Mouse (Mus musculus) midbrain, embryonic 16.5 days (tissue): ENCODE measurements around the gene Mreg. TPM values are rescaled to one million over a fixed set of nuclear protein-coding genes. Genes with fewer than 3 reads are reported as not detected.

Experiments used
- ATAC-seq: fragments of 200-750 bp; cut with Nextera tagmentation; 2 replicates; pipeline ENCODE4 v1.8.0; 2017; ENCODE audit warnings: moderate TSS enrichment
- H3K27ac ChIP-seq: fragments of 300-500 bp; sonication (generic); 2 replicates; pipeline ENCODE4 v1.5.1; 2014; ENCODE audit warnings: mild to moderate bottlenecking, low read length, mixed read lengths
- H3K27me3 ChIP-seq: fragments of 300-500 bp; sonication (generic); 2 replicates; pipeline ENCODE4 v1.6.1; 2014; ENCODE audit warnings: low read depth, low read length, mixed read lengths; ENCODE audit not compliant: control insufficient read depth, insufficient read depth
- H3K36me3 ChIP-seq: fragments of 300-500 bp; sonication (generic); 2 replicates; pipeline ENCODE4 v1.6.1; 2014; ENCODE audit warnings: mild to moderate bottlenecking, low read length, moderate library complexity, mixed read lengths; ENCODE audit not compliant: control insufficient read depth, insufficient read depth
- H3K4me1 ChIP-seq: fragments of 300-500 bp; sonication (generic); 2 replicates; pipeline ENCODE4 v1.6.1; 2014; ENCODE audit warnings: mild to moderate bottlenecking, low read length, mixed read lengths; ENCODE audit not compliant: control insufficient read depth, insufficient read depth
- H3K4me2 ChIP-seq: fragments of 300-500 bp; sonication (generic); 2 replicates; pipeline ENCODE4 v1.6.1; 2014; ENCODE audit warnings: mild to moderate bottlenecking, low read length, mixed read lengths
- H3K4me3 ChIP-seq: fragments of 300-500 bp; sonication (generic); 2 replicates; pipeline ENCODE4 v1.5.1; 2014; ENCODE audit warnings: low read depth, mild to moderate bottlenecking, low read length, moderate library complexity, mixed read lengths
- H3K9ac ChIP-seq: fragments of 300-500 bp; sonication (generic); 2 replicates; pipeline ENCODE4 v1.6.1; 2014; ENCODE audit warnings: low read depth, low read length, mixed read lengths
- H3K9me3 ChIP-seq: fragments of 300-500 bp; sonication (generic); replicated peaks from 2 replicates; pipeline ENCODE4 v1.6.1; 2014; ENCODE audit warnings: mild to moderate bottlenecking, low read length, mixed read lengths; ENCODE audit not compliant: control insufficient read depth, poor library complexity, severe bottlenecking
- WGBS: fragments of 180-500 bp; shearing (Covaris S2); extraction: QIAGEN DNeasy Blood & Tissue Kit; methylation state at CpG from one replicate; pipeline ENCODE4 v1.1.7; 2014; 5-methylcytosine and 5-hydroxymethylcytosine counted together
- polyA plus RNA-seq: library from polyadenylated mRNA; unstranded; fragments of >200 nt; fragmentation: Nextera tagmentation; extraction: Ambion mirVana; gene quantifications from 2 replicates; pipeline ENCODE4 v1.2.1, GENCODE M21; 2015

Mreg gene
- polyA plus RNA-seq, 1 experiment from 2014 or later, result 1.9 TPM

DNA sequence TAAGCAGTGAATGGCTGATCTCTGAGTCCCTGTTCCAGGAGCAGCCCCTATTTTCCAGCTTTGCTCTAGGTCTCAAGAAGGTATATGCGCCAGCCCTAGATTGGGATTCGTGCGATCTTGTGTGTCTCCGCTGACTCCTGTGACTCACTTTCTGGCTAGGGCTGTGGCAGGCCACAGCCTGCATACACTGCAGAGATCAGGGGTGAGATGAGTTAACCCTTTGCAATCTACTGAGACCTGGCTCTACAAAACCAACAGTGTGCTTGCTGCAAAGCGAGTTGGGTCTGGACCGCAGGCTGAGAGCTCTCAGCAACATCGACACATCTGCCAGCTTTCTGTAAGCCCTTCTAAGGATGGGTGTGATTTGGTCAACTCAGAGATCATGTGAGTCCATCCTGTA is 9.4 kb downstream of the Mreg start:
- Histone ChIP-seq H3K9ac (no peak overlapping the region), H3K27ac (no peak overlapping the region), H3K27me3 (no peaks in the 10 kb centered on the region), H3K4me2 (no peak overlapping the region), H3K4me3 (no peak overlapping the region), H3K36me3 (no peaks in the 10 kb centered on the region), H3K4me1 (peaks cover 2% of the 10 kb centered on the region; the same call in 1 of the 2 replicates), H3K9me3 (no peaks in the 10 kb centered on the region)
- ATAC-seq, result no peak
- WGBS, result 92% methylated on average over 7 of the region's 7 CpGs

DNA sequence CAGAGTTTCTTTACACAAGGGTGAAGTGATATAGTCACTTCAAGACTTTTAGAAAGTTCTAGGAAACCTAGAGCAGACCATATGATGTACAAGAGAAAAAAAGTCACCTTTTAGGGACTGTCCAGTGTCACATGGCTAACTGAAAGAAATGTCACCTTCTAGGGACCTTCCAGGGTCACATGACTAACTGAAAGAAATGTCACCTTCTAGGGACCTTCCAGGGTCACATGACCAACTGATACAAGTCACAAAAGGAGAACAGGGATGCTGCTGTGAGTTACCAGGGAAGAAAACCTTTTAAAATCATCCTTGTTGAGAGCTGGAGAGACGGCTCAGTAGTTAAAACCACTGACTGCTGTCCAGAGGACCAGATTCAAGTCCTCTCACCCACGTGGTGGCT is 10.0 kb downstream of the Mreg start:
- Histone ChIP-seq H3K27me3 (no peaks in the 10 kb centered on the region), H3K9ac (no peak overlapping the region), H3K4me3 (no peak overlapping the region), H3K4me1 (peaks cover 2% of the 10 kb centered on the region; the same call in 1 of the 2 replicates), H3K36me3 (no peaks in the 10 kb centered on the region), H3K9me3 (no peaks in the 10 kb centered on the region), H3K27ac (no peak overlapping the region), H3K4me2 (no peak overlapping the region)
- ATAC-seq, result no peak
- 63% methylated on average over 2 of the region's 2 CpGs for WGBS

DNA sequence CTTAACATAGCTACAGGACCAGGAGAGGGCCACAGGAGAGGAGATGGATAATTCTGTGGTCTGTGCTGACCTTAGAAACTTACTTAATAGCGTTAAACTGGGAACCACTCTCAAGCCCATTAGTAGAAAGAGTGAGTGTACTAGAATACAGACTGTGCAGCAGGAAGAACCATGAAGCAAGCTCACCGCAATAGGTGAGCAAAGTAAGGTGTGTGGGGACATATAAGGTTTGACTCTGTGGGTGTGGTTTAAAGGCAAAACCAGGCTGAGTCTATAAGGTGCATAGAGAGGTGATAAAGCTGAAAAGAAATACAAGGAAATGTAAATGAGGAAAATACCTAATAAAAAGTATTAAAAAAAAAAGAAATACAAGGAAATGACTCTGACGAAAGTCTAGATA is 11.0 kb downstream of the Mreg start:
- WGBS, result 96% methylated on average over 3 of the region's 3 CpGs
- Histone ChIP-seq H3K4me2 (no peak overlapping the region), H3K27ac (no peak overlapping the region), H3K4me1 (peaks cover 2% of the 10 kb centered on the region; the same call in 1 of the 2 replicates), H3K27me3 (no peaks in the 10 kb centered on the region), H3K9ac (no peak overlapping the region), H3K9me3 (no peaks in the 10 kb centered on the region), H3K4me3 (no peak overlapping the region), H3K36me3 (no peaks in the 10 kb centered on the region)
- ATAC-seq, result no peak

DNA sequence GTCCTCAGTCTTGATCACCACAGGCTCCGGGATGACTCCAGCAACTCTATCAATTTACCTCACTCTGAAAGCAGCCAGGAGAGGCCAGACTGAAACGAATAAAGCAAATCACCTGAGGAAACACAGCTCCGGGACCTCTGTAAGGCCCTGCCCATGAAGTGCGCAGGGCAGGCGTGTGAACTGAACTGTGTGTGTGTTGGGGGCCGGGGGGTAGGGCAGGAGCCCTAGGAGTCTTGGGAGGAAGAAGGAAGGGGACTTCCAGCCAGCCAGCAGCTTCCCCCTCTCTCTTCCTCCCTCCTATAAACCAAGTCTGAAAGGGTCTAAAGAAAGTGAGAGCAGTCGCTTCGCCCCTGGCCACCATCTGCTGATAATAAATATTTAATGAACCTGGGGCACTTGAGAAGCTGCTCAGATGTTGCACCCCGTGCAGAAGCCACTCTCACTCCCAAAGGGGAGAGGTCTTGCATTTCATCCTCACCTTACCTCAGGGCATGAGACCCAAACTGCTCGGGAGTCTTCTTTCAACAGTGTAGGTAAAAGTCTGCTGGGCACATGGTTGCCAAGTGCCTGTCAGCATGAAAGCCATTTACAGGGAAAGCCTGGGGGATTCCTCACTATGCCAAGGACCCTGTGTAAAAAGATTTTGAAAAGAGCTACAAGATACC is 13.8 kb downstream of the Mreg start:
- ATAC-seq, result peak; percentile 41; the same call in 1 of the 2 replicates
- H3K4me1 ChIP-seq, result peaks cover 2% of the 10 kb centered on the region; the same call in 1 of the 2 replicates
- no peak overlapping the region for H3K27ac ChIP-seq
- no peak overlapping the region for H3K4me3 ChIP-seq
- H3K27me3 ChIP-seq, result no peaks in the 10 kb centered on the region
- WGBS, result 53% methylated on average over 10 of the region's 10 CpGs
- no peaks in the 10 kb centered on the region for H3K36me3 ChIP-seq
- no peaks in the 10 kb centered on the region for H3K9me3 ChIP-seq
- no peak overlapping the region for H3K9ac ChIP-seq
- H3K4me2 ChIP-seq, result no peak overlapping the region

DNA sequence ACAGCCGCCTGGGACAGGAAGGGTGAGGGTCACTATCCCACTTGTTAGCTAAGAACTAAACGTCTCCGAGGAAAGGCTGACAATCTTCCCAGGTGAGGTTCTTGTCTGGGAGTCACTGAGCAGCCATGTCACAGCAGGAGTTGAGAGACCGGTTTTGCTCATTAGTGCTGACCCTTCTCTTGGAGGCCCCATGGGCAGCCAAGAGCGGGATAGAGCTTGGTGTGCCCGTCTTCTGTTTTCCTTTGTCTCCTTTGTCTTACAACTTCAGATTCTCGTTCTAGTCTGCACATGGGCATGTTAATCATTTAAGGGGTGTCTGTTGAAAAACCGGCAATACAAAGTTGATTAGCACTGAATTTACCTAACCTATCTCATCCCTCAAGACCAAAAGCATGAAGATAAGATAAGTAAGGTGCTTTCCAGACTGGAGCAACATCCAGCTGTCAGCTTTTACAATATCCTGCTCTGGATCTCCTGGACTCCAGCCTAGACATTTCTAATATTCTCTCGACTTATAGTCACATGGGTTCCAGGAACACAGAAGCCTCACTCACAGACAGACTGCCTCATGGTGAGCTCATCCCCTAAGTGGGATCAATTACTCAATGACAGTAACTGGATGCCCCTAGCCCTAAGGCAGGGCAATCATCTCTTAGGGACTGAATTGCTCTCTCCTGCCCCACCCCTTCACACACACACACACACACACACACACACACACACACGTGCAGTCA is 15.3 kb downstream of the Mreg start:
- no peak for ATAC-seq
- no peak overlapping the region for H3K9ac ChIP-seq
- H3K4me2 ChIP-seq, result no peak overlapping the region
- H3K27ac ChIP-seq, result no peak overlapping the region
- no peak overlapping the region for H3K4me3 ChIP-seq
- 82% methylated on average over 10 of the region's 10 CpGs for WGBS
- no peaks in the 10 kb centered on the region for H3K9me3 ChIP-seq
- H3K27me3 ChIP-seq, result no peaks in the 10 kb centered on the region
- no peaks in the 10 kb centered on the region for H3K36me3 ChIP-seq
- H3K4me1 ChIP-seq, result peaks cover 2% of the 10 kb centered on the region; the same call in 1 of the 2 replicates

DNA sequence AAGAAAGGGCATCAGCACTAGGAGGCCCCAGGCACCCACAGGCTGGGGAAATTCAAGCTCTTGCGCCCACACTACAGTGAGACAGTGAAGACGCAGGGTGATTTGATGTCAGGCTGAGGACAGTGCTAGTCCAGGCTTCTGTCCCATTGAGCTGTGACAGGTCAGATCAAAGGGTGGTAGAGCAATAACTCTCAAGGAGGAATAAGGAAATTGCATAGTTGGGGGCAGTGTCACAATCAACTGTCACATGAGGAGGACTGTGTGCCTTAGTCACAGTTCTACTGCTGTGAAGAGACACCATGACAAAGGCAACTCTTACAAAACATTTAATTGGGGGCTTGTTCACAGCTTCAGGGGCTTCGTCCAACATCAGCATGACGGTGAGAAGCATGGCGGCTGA is 16.0 kb downstream of the Mreg start:
- no peak for ATAC-seq
- H3K4me3 ChIP-seq, result no peak overlapping the region
- H3K4me1 ChIP-seq, result peaks cover 2% of the 10 kb centered on the region; the same call in 1 of the 2 replicates
- no peaks in the 10 kb centered on the region for H3K27me3 ChIP-seq
- no peak overlapping the region for H3K4me2 ChIP-seq
- H3K9ac ChIP-seq, result no peak overlapping the region
- H3K9me3 ChIP-seq, result no peaks in the 10 kb centered on the region
- WGBS, result 86% methylated on average over 5 of the region's 5 CpGs
- H3K27ac ChIP-seq, result no peak overlapping the region
- H3K36me3 ChIP-seq, result no peaks in the 10 kb centered on the region

DNA sequence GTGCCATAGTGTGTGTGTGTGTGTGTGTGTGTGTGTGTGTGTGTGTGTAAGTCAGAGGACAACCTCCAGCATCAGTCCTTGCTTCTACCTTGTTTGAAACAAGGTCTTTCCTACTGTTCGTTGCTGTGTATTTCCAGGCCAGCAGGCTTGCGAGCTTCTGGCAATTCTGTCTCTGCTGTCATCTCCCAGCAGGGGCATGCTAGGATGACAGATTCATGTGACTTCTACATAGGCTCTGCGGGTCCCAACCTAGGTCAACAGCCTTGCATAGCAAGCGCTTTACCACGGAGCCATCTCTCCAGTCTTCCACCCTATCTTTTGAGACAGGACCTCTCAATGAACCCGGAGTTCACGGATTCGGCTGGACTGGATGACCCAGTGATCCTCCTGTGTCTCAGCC is 20.7 kb downstream of the Mreg start:
- H3K27me3 ChIP-seq, result no peaks in the 10 kb centered on the region
- H3K9ac ChIP-seq, result no peak overlapping the region
- no peaks in the 10 kb centered on the region for H3K9me3 ChIP-seq
- no peak for ATAC-seq
- no peaks in the 10 kb centered on the region for H3K36me3 ChIP-seq
- no peak overlapping the region for H3K4me3 ChIP-seq
- no peak overlapping the region for H3K4me2 ChIP-seq
- H3K4me1 ChIP-seq, result no peaks in the 10 kb centered on the region
- no peak overlapping the region for H3K27ac ChIP-seq
- 93% methylated on average over 8 of the region's 8 CpGs for WGBS

DNA sequence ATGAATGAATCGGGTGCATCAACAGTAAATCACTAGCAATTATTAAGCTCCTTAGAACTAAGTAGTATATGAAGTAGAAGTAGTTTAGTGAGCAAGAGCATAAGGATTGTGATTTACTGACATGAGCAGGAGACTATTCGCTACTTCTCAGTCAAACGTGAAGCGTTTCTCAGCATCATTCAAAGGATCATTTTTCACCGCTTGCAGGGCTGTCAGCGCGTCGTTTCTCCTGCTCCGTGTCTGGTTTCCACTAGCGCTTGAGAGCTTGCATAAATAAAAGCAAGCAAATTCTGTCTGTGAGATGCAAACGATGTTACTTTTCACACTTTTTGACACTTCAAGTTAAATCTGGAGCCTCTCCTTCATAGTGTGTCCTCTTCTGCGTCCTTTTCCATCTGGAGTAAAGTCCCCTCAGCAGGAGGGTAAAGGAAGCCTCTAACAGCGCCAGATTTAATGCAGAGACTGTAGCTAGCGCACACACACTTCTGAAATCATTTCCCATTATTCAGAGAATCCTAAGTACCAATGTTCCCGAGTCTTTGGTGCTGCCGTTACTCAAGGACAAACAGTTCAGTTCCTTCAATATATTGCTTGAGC is 23.9 kb downstream of the Mreg start:
- Histone ChIP-seq H3K4me3 (no peak overlapping the region), H3K27ac (no peak overlapping the region), H3K4me2 (no peak overlapping the region; the same call in 1 of the 2 replicates)

DNA sequence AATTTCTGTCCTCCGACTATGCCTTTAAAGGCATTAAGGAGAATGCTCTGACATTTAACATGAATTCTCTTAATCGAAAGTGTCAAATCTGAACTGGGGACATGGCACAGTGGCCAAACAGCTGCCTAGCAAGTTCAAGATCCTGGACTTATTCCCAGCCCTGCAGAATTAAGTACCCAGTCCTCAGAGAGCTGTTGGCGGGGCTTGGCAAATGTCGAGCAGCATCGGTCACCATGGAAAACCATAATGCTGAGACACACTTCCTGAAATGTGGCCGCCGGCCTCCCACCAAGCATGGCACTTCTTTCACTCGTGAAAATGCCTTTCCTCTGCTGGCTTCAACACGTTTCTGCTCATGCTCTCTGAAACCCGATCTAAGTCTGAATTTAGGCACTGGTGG is 24.6 kb downstream of the Mreg start:
- no peak for ATAC-seq
- Histone ChIP-seq H3K4me3 (no peak overlapping the region), H3K36me3 (no peaks in the 10 kb centered on the region), H3K4me1 (peaks cover 12% of the 10 kb centered on the region), H3K4me2 (no peak overlapping the region), H3K9me3 (no peaks in the 10 kb centered on the region), H3K27ac (no peak overlapping the region), H3K27me3 (no peaks in the 10 kb centered on the region), H3K9ac (no peak overlapping the region)
- WGBS, result 71% methylated on average over 10 of the region's 10 CpGs

More for the DNA sequence above, 23.9 kb downstream of the Mreg start:
- Histone ChIP-seq H3K36me3 (no peaks in the 10 kb centered on the region), H3K27me3 (no peaks in the 10 kb centered on the region), H3K4me1 (peaks cover 5% of the 10 kb centered on the region), H3K9me3 (no peaks in the 10 kb centered on the region), H3K9ac (no peak overlapping the region)
- 65% methylated on average over 16 of the region's 16 CpGs for WGBS
- ATAC-seq, result no peak
